Mouse (Mus musculus) limb, embryonic 15.5 days (tissue): ENCODE measurements at regions not wholly inside any gene's neighbourhood (a gene's known extent, or its start where the extent isn't known, plus 50 kb on each side); places are given as distances from the start of the nearest gene placed in this dataset.

Experiments
- ATAC-seq: fragments of 200-750 bp; cut with Nextera tagmentation; 2 replicates; pipeline ENCODE4 v1.8.0; 2017; ENCODE audit warnings: low read depth, moderate TSS enrichment; ENCODE audit not compliant: insufficient number of reproducible peaks, low FRiP score, low TSS enrichment
- H3K27ac ChIP-seq: fragments of 300-500 bp; sonication (generic); 2 replicates; pipeline ENCODE4 v1.5.1; 2015; ENCODE audit warnings: moderate library complexity, mild to moderate bottlenecking, inconsistent platforms
- H3K27me3 ChIP-seq: fragments of 300-500 bp; sonication (generic); 2 replicates; pipeline ENCODE4 v1.6.1; 2015; ENCODE audit warnings: inconsistent platforms
- H3K36me3 ChIP-seq: fragments of 300-500 bp; sonication (generic); 2 replicates; pipeline ENCODE4 v1.6.1; 2015; ENCODE audit warnings: inconsistent platforms
- H3K4me1 ChIP-seq: fragments of 300-500 bp; sonication (generic); 2 replicates; pipeline ENCODE4 v1.6.1; 2015; ENCODE audit warnings: inconsistent platforms
- H3K4me2 ChIP-seq: fragments of 300-500 bp; sonication (generic); 2 replicates; pipeline ENCODE4 v1.6.1; 2015; ENCODE audit warnings: mild to moderate bottlenecking, inconsistent platforms
- H3K4me3 ChIP-seq: fragments of 300-500 bp; sonication (generic); 2 replicates; pipeline ENCODE4 v1.5.1; 2015; ENCODE audit warnings: mild to moderate bottlenecking, inconsistent platforms
- H3K9ac ChIP-seq: fragments of 300-500 bp; sonication (generic); 2 replicates; pipeline ENCODE4 v1.6.1; 2015; ENCODE audit warnings: inconsistent platforms
- H3K9me3 ChIP-seq: fragments of 300-500 bp; sonication (generic); 2 replicates; pipeline ENCODE4 v1.6.1; 2016; ENCODE audit warnings: inconsistent platforms
- WGBS: fragments of 180-500 bp; shearing (Covaris S2); methylation state at CpG from one replicate; pipeline ENCODE4 v1.1.7; 2015; 5-methylcytosine and 5-hydroxymethylcytosine counted together

DNA sequence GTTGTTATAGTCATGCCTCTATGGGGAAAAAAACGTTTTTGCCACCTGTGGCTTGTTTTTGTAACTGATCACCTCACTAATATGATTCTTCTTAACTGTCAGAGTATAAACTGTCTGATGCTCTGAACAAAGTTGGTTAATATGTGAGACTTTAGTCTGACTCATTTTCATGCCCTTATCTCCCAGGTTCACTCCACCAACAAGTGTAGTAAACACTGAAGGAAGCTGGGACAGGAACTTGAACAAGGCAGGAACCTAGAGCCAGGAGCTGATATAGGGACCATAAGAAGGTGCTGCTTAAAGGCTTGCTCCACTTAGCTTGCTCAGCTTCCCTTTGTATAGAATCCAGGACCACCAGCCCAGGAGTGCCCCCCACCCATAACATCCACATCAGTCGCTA is 124.0 kb upstream of the Itga4 start:
- H3K27ac ChIP-seq: no peak overlapping the region
- H3K4me2 ChIP-seq: no peak overlapping the region
- no peak overlapping the region for H3K9ac ChIP-seq
- H3K9me3 ChIP-seq: no peaks in the 10 kb centered on the region
- no peaks in the 10 kb centered on the region for H3K4me1 ChIP-seq
- no peaks in the 10 kb centered on the region for H3K36me3 ChIP-seq
- no peak overlapping the region for H3K4me3 ChIP-seq
- 64% methylated on average over 2 of the region's 2 CpGs for WGBS
- no peak for ATAC-seq
- H3K27me3 ChIP-seq: no peaks in the 10 kb centered on the region

DNA sequence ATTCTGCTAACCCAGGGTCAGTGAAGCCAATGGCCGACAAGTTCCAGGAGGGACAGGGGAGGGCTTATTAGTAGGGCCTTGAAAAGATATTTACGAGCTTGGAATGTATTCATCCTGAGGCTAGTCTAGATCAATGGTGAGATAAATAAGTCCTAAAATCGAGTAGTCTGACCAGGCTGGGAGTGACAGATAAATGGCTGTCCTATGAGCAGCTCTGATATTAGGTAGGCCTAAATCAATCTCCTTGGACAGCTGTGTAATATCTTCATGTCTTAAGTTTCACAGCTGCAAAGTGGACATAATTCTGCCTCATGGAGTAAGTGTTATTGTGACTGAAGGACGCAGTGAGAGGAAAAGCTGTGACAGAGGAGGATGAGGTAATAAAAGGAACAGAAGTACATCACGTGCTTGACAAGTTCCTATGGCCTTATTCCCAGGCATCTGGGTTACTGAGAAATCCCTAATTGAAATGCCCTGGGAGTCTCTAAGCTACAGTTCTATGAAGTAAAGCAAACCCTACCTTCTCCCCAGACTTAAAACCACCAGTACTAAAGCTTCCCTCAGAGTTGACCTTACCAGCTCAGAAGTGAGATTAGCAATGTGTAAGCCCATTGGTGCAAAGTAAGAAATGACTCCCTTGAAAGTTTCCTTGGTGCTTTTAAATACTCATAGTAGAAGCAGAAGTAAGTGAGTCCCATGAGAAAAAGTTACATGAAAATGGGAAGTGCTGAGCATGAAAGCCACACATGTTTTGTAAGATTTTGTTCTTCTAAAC is 123.3 kb upstream of the Itga4 start:
- Histone ChIP-seq H3K9ac (no peak overlapping the region), H3K27ac (no peak overlapping the region), H3K4me3 (no peak overlapping the region), H3K27me3 (no peaks in the 10 kb centered on the region), H3K4me1 (no peaks in the 10 kb centered on the region), H3K9me3 (no peaks in the 10 kb centered on the region), H3K36me3 (no peaks in the 10 kb centered on the region), H3K4me2 (no peak overlapping the region)
- no peak for ATAC-seq
- WGBS: 35% methylated on average over 5 of the region's 5 CpGs

DNA sequence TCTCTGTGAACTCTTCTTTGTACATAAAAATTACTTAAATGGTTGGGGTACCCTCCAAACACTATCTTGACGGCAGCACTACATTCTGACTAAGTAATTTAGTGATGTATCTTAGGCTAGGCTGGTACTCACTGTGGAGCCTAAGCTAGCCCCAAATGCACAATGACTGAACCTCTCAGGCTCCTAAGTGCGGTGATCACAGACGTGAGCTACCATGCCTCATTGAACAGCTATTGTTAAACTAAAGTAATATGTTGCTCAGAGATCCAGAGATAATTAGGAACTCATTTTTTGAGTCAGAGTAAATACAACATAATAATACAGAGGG is 122.7 kb upstream of the Itga4 start:
- H3K9me3 ChIP-seq: no peaks in the 10 kb centered on the region
- H3K27me3 ChIP-seq: no peaks in the 10 kb centered on the region
- no peak overlapping the region for H3K4me3 ChIP-seq
- WGBS: 80% methylated on average over 3 of the region's 3 CpGs
- H3K27ac ChIP-seq: no peak overlapping the region
- ATAC-seq: no peak
- H3K4me2 ChIP-seq: no peak overlapping the region
- H3K36me3 ChIP-seq: no peaks in the 10 kb centered on the region
- no peak overlapping the region for H3K9ac ChIP-seq
- H3K4me1 ChIP-seq: no peaks in the 10 kb centered on the region

DNA sequence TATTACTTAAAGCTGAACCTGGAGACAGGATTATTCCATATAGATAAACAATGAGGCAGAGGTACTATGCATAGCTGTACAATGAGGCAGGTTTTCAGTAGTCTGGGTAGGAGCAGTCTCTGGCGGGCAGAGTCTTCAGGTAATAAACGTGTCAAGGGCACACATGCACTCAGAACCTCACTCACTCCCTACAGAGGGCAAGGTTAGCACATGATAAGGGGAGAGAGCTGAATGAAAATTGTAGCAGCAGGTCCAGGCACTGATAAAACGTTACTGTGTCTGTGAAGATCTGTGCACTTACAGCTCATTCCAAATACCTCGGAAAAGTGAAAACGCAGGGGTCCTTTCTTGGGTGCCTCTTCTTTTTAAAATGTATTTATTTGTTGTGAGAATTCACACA is 120.9 kb upstream of the Itga4 start:
- no peaks in the 10 kb centered on the region for H3K4me1 ChIP-seq
- ATAC-seq: no peak
- H3K9ac ChIP-seq: no peak overlapping the region
- H3K4me3 ChIP-seq: no peak overlapping the region
- H3K4me2 ChIP-seq: no peak overlapping the region
- H3K36me3 ChIP-seq: no peaks in the 10 kb centered on the region
- 75% methylated on average over 5 of the region's 5 CpGs for WGBS
- H3K27ac ChIP-seq: no peak overlapping the region
- H3K27me3 ChIP-seq: no peaks in the 10 kb centered on the region
- H3K9me3 ChIP-seq: no peaks in the 10 kb centered on the region

DNA sequence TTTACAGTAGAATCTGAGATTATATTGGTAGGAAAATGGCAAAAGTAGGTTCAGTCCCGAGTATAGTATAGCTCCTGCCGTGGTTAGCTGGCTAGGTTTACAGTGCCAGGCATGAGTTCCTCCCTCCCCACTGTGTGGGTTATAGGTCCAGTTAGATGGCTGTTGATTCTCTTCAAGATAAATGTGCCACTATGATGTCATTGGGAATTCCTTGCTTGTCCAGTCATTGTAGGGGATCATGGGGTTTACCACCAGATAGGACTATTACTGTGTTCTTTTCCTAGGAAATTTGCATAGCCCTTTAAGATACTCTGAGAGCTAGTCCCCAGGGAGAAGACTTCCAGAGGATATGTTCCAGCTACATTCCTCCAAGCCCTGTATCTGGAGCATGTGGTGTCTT is 119.2 kb upstream of the Itga4 start:
- H3K36me3 ChIP-seq: no peaks in the 10 kb centered on the region
- no peak for ATAC-seq
- no peaks in the 10 kb centered on the region for H3K27me3 ChIP-seq
- no peak overlapping the region for H3K27ac ChIP-seq
- H3K4me3 ChIP-seq: no peak overlapping the region
- no peaks in the 10 kb centered on the region for H3K9me3 ChIP-seq
- no peak overlapping the region for H3K4me2 ChIP-seq
- H3K4me1 ChIP-seq: no peaks in the 10 kb centered on the region
- 88% methylated on average over 2 of the region's 2 CpGs for WGBS
- no peak overlapping the region for H3K9ac ChIP-seq

DNA sequence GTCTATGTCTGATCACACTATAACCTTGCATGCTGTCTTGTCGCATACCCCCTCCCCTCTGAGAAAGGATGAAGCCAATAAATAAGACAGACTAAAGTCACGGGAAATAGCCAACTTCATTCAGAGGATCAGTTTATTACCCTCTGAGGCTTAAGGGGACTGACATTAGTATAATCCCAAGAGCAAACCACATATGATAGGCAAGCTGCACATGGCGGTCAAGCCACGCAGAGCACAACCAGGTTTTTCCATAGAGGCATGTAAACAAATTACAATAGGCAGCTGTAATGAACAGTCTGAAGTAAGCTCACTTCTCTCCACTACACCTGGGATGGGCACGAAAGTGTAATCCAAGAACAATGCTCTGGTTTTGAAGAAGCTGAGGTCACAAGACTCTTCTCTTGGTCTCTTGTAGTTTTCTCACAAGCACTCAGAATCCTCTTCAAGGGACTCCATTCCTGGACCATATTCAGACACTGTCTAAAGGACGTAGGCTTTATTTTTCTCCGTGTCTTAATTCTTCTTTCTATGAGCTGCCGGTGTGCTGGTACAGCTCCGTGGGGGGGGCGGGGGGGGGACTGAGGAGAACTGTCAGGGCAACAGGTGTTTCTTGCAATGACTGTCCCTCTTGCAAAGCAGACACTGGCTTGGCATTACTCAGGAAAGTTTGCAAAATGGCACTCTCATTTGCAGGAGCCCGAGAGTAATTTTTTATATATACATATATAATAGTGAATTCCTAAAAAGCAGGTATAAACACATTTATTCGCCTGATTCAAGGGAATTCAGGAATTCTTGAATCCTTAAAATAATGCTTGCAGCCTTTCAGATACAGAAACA is 118.4 kb upstream of the Itga4 start:
- 85% methylated on average over 12 of the region's 12 CpGs for WGBS
- Histone ChIP-seq H3K9ac (no peak overlapping the region), H3K27me3 (no peaks in the 10 kb centered on the region), H3K27ac (no peak overlapping the region), H3K4me3 (no peak overlapping the region), H3K36me3 (no peaks in the 10 kb centered on the region), H3K9me3 (no peaks in the 10 kb centered on the region), H3K4me2 (no peak overlapping the region), H3K4me1 (no peaks in the 10 kb centered on the region)
- ATAC-seq: no peak

DNA sequence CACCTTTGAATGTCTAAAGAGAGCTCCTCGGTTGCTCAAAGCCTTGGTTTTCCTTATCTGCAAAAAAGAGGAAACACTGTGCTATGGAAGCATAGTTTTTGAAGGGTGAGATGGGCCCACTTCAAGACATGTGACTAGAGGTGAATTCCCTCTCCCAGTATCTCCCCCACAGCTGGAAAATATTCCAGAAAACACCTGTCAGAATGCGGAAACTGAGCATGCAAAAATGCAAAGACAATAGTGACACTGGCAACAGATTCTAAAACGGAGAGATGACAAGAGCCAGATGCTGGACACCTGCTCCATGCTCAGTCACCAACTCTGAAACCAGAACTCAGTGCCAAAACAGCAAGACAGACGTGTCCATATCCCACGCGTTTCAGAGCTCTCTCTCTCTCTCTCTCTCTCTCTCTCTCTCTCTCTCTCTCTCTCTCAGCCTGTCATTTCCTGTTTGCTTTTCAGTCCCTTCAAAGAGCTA is 117.5 kb upstream of the Itga4 start:
- Histone ChIP-seq H3K9me3 (no peaks in the 10 kb centered on the region), H3K27me3 (no peaks in the 10 kb centered on the region), H3K27ac (no peak overlapping the region), H3K4me2 (no peak overlapping the region), H3K36me3 (no peaks in the 10 kb centered on the region), H3K4me1 (no peaks in the 10 kb centered on the region), H3K4me3 (no peak overlapping the region), H3K9ac (no peak overlapping the region)
- ATAC-seq: no peak
- WGBS: 49% methylated on average over 6 of the region's 6 CpGs

DNA sequence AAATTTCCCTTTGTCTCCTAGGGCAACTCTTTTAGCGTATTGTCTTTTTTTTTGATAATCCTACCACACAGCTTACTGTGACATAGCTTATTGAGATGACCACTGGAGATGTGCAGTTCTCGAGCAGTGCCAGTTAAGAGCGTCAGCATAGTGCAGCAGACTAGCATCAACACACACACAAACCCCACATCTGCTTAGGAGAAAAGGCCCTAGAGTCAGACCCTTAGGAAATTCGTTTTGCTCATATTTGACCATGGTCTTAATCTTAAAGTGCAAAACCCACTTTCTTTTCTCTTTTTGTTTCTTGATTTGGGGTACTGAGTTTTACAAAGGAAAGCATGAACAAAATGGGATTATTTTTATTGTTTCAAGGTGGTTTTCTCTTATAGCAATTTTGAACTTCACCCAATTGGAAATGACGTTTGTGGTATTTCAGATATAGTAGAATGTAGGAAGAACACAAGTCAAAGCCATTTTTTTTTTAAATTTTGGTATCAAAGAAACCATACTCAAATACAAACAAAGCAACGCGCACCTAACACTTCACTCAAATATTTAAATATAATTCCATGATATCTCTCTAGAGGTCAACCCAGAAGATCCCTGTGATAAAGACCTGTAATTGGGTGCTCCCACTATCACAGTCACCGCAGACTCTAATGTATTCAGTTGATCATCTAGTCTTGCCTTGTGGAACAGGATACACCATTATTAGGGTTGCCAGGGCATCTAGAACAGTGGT is 116.7 kb upstream of the Itga4 start:
- no peaks in the 10 kb centered on the region for H3K9me3 ChIP-seq
- no peak overlapping the region for H3K27ac ChIP-seq
- no peak overlapping the region for H3K4me2 ChIP-seq
- 84% methylated on average over 8 of the region's 8 CpGs for WGBS
- no peak for ATAC-seq
- H3K4me3 ChIP-seq: no peak overlapping the region
- no peaks in the 10 kb centered on the region for H3K4me1 ChIP-seq
- no peaks in the 10 kb centered on the region for H3K27me3 ChIP-seq
- no peak overlapping the region for H3K9ac ChIP-seq
- H3K36me3 ChIP-seq: no peaks in the 10 kb centered on the region

DNA sequence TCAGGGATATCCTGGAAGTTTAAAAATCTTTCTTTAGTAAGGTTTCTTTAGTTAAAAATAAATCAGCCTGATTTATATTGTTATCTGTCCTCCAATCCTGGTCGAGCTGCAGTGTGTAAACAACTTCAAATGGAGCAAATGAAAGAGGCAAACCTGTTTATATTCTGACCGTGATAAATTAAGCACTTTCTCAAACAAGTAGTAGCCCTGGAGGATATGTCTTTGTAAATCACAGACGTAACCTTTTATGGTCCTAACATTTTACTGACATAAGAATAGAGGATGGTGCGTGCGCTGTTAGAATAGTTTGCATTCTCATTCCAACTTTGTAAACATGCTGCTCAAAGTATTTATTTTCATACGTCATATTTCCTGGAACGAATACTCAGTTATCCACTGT is 113.3 kb upstream of the Itga4 start:
- Histone ChIP-seq H3K4me3 (no peak overlapping the region), H3K9ac (no peak overlapping the region), H3K27me3 (no peaks in the 10 kb centered on the region), H3K4me2 (no peak overlapping the region), H3K27ac (no peak overlapping the region), H3K9me3 (no peaks in the 10 kb centered on the region), H3K36me3 (no peaks in the 10 kb centered on the region), H3K4me1 (no peaks in the 10 kb centered on the region)
- WGBS: 29% methylated on average over 7 of the region's 7 CpGs
- ATAC-seq: no peak

DNA sequence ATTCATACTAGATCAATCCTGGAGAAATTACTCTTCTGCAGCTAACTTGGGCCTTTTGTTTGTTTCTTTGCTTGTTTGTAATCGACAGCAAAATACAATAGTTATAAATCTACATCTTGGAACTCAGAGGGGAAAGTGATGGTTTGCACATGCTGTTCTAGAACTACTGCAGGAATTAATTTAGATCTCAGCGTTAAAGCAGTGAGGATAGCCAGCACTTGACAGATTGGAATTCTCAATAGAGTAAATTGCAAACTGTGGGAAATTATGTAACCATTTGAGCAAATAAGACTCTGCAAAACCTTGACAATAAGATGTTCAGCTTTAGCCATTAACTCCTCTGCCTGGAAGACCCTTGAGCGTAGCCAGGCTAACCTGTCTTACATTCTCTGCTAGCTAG is 112.0 kb upstream of the Itga4 start:
- Histone ChIP-seq H3K4me2 (no peak overlapping the region), H3K27me3 (no peaks in the 10 kb centered on the region), H3K9ac (no peak overlapping the region), H3K36me3 (no peaks in the 10 kb centered on the region), H3K4me1 (no peaks in the 10 kb centered on the region), H3K9me3 (no peaks in the 10 kb centered on the region), H3K27ac (no peak overlapping the region), H3K4me3 (no peak overlapping the region)
- WGBS: 53% methylated on average over 3 of the region's 3 CpGs
- ATAC-seq: no peak

DNA sequence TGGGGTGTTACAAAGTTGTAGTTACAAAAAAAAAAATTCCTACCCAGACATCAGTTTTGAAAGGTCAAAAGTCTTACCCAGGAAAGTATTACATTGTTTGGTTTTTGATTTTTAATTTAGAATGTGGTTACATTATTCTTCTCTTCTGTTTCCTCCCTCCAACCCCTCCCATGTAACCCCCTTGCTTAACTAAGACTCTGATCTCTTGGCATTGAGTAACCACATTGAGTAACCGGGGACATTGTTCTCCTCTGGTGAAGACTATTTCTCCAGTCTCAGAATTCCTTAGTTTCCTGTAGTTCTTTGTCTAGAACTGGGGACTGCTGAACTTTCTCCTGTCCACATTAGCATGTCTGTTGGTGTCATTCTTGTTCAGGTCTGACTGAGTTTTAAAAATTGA is 109.3 kb upstream of the Itga4 start:
- Histone ChIP-seq H3K9ac (no peak overlapping the region), H3K9me3 (no peaks in the 10 kb centered on the region), H3K4me2 (no peak overlapping the region), H3K27me3 (no peaks in the 10 kb centered on the region), H3K4me1 (no peaks in the 10 kb centered on the region), H3K36me3 (no peaks in the 10 kb centered on the region), H3K27ac (no peak overlapping the region), H3K4me3 (no peak overlapping the region)
- WGBS: 76% methylated on average over 1 of the region's 1 CpGs
- no peak for ATAC-seq

DNA sequence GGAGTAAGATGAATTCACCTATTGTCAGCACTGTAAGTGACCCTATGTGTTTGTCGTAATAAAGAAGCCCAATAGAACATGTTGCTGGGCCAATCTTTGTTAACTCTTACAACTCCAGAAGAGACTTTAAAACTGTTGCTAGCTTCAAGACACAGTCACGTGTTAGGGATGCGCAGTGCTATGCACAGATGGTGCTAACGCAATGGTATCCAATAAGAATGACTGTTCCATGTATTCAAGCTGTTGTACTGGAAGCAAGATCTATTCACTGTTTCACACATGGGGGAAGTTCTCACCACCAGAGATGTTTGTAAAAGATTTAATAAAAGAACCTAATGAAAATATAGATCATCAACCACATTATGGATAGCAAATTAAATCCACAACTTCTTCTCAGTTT is 108.7 kb upstream of the Itga4 start:
- Histone ChIP-seq H3K4me1 (no peaks in the 10 kb centered on the region), H3K36me3 (no peaks in the 10 kb centered on the region), H3K4me3 (no peak overlapping the region), H3K9me3 (no peaks in the 10 kb centered on the region), H3K9ac (no peak overlapping the region), H3K27me3 (no peaks in the 10 kb centered on the region), H3K4me2 (no peak overlapping the region), H3K27ac (no peak overlapping the region)
- 85% methylated on average over 4 of the region's 4 CpGs for WGBS
- ATAC-seq: no peak
